Mouse (Mus musculus): ENCODE measurements around the gene Ccdc127.

Gene Ccdc127

DNA sequence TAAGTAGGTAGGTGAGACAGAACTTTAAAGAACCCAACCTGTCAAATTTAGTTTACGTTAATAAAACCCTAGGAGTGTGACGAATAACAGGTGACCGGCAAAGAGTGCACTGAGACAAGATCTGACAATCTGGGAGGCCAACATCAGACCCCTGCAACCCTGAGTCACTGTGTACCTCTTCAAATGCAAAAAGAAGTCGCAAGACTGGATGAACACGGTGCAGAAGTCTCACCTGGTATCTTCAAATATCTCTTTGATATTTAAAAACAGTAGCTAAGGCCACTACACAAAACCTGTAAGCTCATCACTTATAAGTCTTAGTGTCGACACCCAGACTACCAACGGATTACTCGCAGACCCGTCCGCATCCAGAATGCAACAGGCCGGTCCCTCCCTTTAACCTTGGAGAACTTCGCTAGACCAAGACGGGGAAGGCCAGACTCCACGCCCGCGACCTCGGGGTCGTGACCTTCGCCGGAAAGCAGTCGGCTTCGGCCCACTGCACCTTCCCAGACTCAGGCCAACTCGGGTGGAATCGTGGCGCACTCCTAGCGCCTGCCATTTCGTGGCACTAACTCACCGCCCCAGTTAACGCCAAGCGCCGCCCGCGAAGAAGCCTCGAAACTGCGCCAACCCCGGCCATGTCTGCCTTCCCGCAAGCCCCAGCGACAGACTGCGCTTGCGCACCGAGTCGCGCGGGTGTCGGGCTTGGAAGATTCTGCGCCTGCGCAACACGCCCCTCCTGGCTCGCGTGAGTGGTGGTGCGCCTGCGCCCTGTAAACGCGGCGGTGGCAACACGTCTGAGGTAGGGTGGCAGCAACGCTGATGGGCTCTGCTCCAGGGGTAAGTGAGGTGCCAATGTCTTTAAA, at the start of gene Ccdc127, which contains the start of gene Sdha:
Gene Ccdc127, plus strand, starts transcription at position 744 of the 869 bp plus-strand sequence.
Gene Sdha, minus strand, starts transcription at position 715 of the 869 bp plus-strand sequence.
- CTCF ChIA-PET: interaction anchor here in 2 of 4 experiments (0.6 to 1.9 kb wide), 3 partner anchors 9 to 18 kb away, joined by 4 to 9 read pairs (median 7); no protein-coding TSS in a partner anchor
- POLR2A ChIA-PET: interaction anchor here in 3 of 4 experiments (0.6 to 4.4 kb wide), 39 partner anchors 8 to 1629 kb away, joined by 3 to 32 read pairs (median 4); partner anchors contain the start of genes Ftl1-ps1 (in 3 of the 3), Pdcd6 (in 3 of the 3), Brd9 (in 2 of the 3) and Trip13 (in 2 of the 3)

DNA sequence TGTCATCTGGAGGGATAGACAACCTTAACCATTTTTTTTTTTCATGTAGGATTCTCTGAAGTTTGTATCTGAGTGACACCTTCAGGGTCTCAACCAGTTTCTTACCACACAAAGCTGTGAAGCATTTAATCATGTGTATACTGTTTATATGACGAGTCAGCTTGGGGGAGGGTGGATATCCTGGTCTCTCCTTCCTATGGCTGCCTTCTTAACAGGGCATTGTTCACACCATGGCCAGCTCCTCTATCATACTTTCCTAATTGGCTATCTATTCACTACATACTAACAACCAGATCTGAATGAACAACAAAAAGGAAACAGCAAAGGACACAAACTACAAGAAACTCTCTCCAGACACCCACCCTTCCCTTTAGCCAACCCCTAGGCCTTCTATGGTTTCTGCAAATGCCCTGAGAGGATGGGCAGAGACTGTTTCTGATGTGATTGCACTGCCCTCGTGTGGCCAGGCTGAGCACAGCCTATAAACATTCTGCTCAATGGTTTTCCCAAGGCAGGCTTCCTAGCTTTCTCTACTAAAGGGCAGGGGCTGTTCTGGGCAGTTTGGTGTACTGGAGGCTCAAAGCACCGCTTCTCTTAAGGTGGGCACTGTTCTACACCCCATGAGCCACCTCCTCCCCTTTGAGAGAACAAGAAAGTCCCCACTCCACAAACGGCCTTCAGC, 49.0 kb upstream of the Ccdc127 start:
- ChIA-PET CTCF (interaction anchor here (0.6 to 1.7 kb wide), 23 partner anchors 9 to 655 kb away, joined by 3 to 13 read pairs (median 5); partner anchors contain the start of genes Pdcd6 (in 4 of the 4), Ahrr (in 2 of the 4), Brd9 (in 1 of the 4) and Exoc3 (in 1 of the 4)), POLR2A (interaction anchor here in 2 of 4 experiments (0.6 to 1.7 kb wide), 5 partner anchors 15 to 584 kb away, joined by 3 to 8 read pairs (median 5); partner anchors contain the start of gene Pdcd6 (in 2 of the 2))

DNA sequence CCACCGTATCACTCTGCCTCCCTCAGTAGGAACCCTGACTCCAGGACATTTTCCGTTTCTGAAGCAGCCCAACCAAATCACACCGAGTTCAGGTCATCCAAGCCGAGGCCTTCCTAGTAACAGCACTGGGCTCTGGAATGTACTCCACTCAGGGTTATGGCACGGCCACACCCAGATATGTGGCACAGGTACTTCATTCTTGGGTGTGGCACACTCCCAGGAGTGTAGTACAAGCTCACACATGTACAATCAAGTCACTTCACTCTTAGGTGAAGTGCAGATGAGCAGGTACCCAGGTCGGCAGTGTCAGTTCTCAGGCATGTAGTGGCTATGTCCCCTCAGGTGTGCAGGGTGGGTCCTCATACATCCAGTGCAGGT, 48.5 kb upstream of the Ccdc127 start:
- POLR2A ChIA-PET: interaction anchor here in 2 of 4 experiments (0.7 to 1.7 kb wide), 3 partner anchors 15 to 584 kb away, joined by 3 to 8 read pairs (median 5); partner anchors contain the start of gene Pdcd6 (in 2 of the 2)
- CTCF ChIA-PET: interaction anchor here (0.6 to 1.7 kb wide), 21 partner anchors 10 to 655 kb away, joined by 3 to 13 read pairs (median 5); partner anchors contain the start of genes Pdcd6 (in 4 of the 4), Ahrr (in 2 of the 4), Brd9 (in 1 of the 4) and Exoc3 (in 1 of the 4)

GRCm38 (mm10) chr13:74302050-74303037, 47.8 kb upstream of the Ccdc127 start:
- POLR2A ChIA-PET: interaction anchor here in 3 of 4 experiments (0.7 to 1.7 kb wide), 6 partner anchors 9 to 585 kb away, joined by 3 to 8 read pairs (median 4); partner anchors contain the start of genes Pdcd6 (in 2 of the 3) and Cep72 (in 1 of the 3)

DNA sequence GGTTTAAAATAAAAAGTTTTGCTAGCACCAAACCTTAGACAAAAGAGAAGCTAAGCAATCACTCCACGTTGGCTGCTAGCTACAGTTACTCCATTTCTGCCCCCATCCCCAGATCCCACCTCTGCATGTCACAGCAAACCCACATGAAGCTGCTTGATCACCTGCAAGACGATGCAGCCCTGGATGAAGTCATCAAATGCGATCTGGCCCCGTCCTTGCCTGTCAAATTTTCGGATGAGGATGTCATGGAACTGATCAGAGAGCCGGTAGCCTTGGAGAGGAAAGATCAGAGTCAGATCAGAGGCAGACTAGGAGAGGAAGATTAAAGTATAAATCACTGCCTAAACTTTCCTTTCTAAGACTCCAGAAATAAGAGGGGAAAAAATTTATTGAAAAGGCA, 44.7 kb upstream of the Ccdc127 start:
- ChIA-PET POLR2A (interaction anchor here in 1 of 4 experiments (1.4 kb wide), 1 partner anchor 11 kb away, joined by 6 read pairs; no protein-coding TSS in a partner anchor), CTCF (interaction anchor here in 2 of 4 experiments (1.1 to 1.6 kb wide), 2 partner anchors 14 to 217 kb away, joined by 3 to 4 read pairs; partner anchors contain the start of gene Ahrr (in 1 of the 2))

More at GRCm38 (mm10) chr13:74302050-74303037, 47.8 kb upstream of the Ccdc127 start:
- CTCF ChIA-PET: interaction anchor here (0.6 to 1.7 kb wide), 23 partner anchors 8 to 889 kb away, joined by 3 to 13 read pairs (median 5); partner anchors contain the start of genes Pdcd6 (in 3 of the 4) and Ahrr (in 2 of the 4)

DNA sequence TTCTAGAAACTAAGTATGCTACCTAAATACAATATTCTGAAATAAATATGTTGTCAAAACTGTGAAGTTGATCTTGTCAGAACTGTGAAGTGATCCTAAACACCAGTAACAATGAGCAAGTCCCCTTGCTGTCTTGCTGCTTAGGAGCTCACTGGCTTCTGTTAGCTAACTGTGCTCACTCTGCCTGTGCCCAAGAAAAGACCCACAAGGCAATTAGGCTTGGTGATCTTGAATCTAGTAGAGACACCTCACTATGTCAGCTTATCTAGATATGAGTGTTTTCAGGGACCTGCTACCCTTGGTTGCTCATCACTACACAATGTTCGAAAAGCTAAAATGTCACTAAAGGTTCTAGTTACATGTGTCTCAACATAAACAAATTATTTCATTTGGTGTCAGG, 44.3 kb upstream of the Ccdc127 start:
- ChIA-PET CTCF (interaction anchor here in 2 of 4 experiments (1.1 to 1.6 kb wide), 2 partner anchors 14 to 217 kb away, joined by 3 to 4 read pairs; partner anchors contain the start of gene Ahrr (in 1 of the 2)), POLR2A (interaction anchor here in 1 of 4 experiments (1.4 kb wide), 1 partner anchor 10 kb away, joined by 6 read pairs; no protein-coding TSS in a partner anchor)

GRCm38 (mm10) chr13:74314616-74315015, 35.5 kb upstream of the Ccdc127 start:
- CTCF ChIA-PET: interaction anchor here in 1 of 4 experiments (0.6 kb wide), 1 partner anchor 220 kb away, joined by 4 read pairs; no protein-coding TSS in a partner anchor
- POLR2A ChIA-PET: no interaction called here

DNA sequence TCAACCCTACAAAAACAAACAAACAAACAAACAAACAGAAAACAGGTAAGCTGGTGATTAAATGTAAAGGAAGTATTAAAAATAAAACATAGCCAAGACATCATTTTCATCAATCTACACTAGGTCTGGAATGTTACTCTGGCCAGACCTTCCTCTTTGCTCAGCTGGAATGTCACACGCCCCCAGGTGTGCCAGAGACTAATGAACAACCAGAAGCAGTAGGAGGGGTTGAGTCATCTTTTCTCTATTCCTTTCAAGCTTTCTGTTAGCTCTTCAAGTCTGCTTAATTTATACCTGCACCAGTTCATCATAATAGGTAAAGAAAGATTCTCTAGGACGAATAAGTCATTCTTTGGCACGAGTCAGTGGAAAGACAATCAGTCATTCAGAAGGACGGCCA, 33.7 kb upstream of the Ccdc127 start:
- CTCF ChIA-PET: interaction anchor here in 3 of 4 experiments (0.6 to 2.4 kb wide), 11 partner anchors 13 to 814 kb away, joined by 3 to 13 read pairs (median 7); partner anchors contain the start of gene Ahrr (in 1 of the 3)

DNA sequence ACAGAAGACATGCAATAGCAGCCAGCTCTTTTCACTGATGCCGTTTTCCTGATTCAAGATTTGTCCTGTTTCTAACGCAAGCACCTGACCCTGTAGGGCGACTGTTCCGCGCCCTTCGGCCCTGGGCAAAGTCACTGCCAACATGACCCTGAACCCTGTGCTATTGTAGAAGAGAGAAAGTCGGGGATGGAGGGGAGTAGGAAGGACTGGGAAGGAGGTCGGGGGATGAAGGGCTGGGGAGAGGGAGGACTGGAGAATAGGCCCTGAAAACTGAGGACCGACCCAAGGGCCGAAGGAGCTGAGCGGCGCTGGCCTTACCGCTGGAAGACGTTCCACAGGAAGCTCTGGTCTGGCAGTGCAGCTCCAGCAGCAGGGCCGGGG, 33.3 kb upstream of the Ccdc127 start:
- POLR2A ChIA-PET: interaction anchor here (0.6 to 4.6 kb wide), 63 partner anchors 9 to 537 kb away, joined by 3 to 32 read pairs (median 5); partner anchors contain the start of genes Brd9 (in 3 of the 4), Exoc3 (in 3 of the 4), Tppp (in 3 of the 4) and Trip13 (in 3 of the 4)
- CTCF ChIA-PET: interaction anchor here in 3 of 4 experiments (0.6 to 2.4 kb wide), 11 partner anchors 14 to 814 kb away, joined by 4 to 13 read pairs (median 7); partner anchors contain the start of gene Ahrr (in 1 of the 3)

More for the DNA sequence above, 33.7 kb upstream of the Ccdc127 start:
- POLR2A ChIA-PET: interaction anchor here (0.6 to 4.6 kb wide), 45 partner anchors 9 to 537 kb away, joined by 3 to 32 read pairs (median 6); partner anchors contain the start of genes Brd9 (in 3 of the 4), Trip13 (in 3 of the 4), Zfp825 (in 3 of the 4) and Ahrr (in 2 of the 4)

DNA sequence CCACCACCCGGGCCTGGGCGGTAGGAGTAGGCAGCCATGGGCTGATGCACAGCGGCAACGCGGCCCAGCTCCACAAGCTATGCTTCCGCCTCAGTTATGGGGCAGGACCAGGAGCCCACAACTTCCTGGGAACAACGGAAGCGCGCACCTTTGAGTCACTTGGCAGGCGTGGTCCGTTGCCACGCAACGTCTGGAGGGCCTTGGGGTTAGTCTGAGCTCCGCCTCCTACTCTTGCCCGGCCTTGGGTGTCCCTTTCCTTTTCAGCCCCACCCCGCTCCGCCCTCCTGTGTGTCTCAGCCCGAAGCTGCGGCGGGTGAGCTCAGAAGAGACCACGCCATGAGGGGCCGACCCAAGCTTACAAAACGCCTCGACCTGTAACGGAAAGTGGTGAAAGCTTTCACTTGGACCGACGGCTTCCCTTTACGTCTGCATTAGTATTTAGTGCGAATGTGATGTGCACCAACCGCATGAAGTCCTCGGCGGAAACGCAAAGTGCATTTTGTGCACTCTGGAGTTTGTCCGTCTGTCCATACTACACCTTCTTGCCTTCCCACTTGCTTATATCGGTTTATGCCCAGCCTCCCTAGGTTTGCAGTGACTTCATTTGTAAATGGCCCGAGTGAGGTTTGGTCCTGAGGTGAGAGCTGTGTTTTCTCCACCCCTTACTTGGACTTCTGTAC, 32.8 kb upstream of the Ccdc127 start, which contains the start of gene Pdcd6:
Gene Pdcd6, minus strand, starts transcription at position 411 of the 680 bp plus-strand sequence.
- CTCF ChIA-PET: interaction anchor here (0.7 to 2.4 kb wide), 11 partner anchors 14 to 814 kb away, joined by 4 to 13 read pairs (median 7); partner anchors contain the start of gene Ahrr (in 1 of the 4)
- POLR2A ChIA-PET: interaction anchor here (0.6 to 4.6 kb wide), 65 partner anchors 9 to 549 kb away, joined by 3 to 32 read pairs (median 5); partner anchors contain the start of genes Brd9 (in 3 of the 4), Exoc3 (in 3 of the 4), Tppp (in 3 of the 4) and Trip13 (in 3 of the 4)

DNA sequence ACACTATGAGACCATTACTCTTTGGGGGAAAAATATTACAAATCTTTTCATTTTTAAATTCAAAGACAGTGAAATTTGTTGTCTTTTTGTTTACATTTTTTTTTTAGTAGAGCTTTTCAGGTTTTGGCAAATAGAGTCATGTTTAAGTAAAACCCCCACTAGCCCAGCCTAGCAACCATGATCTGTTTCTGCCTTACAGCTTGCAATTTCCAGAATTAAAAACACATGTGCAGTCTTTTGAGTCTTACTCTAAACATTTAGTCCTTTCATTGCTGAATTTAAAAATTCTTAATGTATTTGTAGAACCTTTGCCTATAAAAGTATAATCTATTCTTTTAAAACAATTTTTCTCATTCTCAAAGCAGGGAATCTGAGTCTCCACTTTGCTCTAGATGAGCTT, 20.8 kb upstream of the Ccdc127 start:
- ChIA-PET POLR2A (interaction anchor here in 1 of 4 experiments (1.9 to 2.9 kb wide), 2 partner anchors 10 to 12 kb away, joined by 4 to 22 read pairs; partner anchors contain the start of gene Pdcd6), CTCF (no interaction called here)

DNA sequence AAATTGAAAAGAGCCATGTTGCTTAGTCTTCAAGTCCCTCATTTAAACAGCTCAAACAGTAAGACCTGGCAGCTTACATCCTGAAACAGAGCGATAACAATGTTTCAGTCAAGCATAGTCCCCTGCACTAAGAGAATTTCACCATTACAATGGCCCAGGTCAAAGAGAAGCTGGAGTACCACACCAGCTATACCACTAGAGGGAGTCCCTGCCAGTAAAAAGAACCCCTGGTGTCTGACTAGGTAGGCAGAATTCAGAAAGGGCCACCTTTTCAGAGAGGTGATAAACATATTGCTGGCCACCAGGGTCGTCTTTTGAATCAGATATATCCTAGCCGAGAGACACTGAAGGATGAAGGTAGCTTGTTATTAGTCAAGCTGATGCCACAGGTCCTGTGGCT, 9.1 kb upstream of the Ccdc127 start:
- CTCF ChIA-PET: interaction anchor here (0.6 to 2.2 kb wide), 25 partner anchors 9 to 879 kb away, joined by 3 to 10 read pairs (median 3); partner anchors contain the start of genes Ccdc127 (in 2 of the 4), Pdcd6 (in 2 of the 4), Sdha (in 2 of the 4) and Ahrr (in 1 of the 4)
- POLR2A ChIA-PET: interaction anchor here (0.5 to 4.8 kb wide), 14 partner anchors 8 to 712 kb away, joined by 3 to 22 read pairs (median 4); partner anchors contain the start of genes Pdcd6 (in 3 of the 4), Ccdc127 (in 2 of the 4) and Sdha (in 2 of the 4)

- CTCF ChIA-PET: interaction anchor here in 2 of 4 experiments (0.6 to 1.9 kb wide), 3 partner anchors 9 to 17 kb away, joined by 4 to 9 read pairs (median 7); no protein-coding TSS in a partner anchor
- POLR2A ChIA-PET: interaction anchor here in 3 of 4 experiments (0.6 to 4.4 kb wide), 37 partner anchors 8 to 1629 kb away, joined by 3 to 32 read pairs (median 4); partner anchors contain the start of genes Ftl1-ps1 (in 2 of the 3), Pdcd6 (in 2 of the 3), Zfp825 (in 2 of the 3) and Brd9 (in 1 of the 3)
Observed at GRCm38 (mm10) chr13:74350435-74350906, 362 bp downstream of the Ccdc127 start.

- ChIA-PET CTCF (no interaction called here), POLR2A (interaction anchor here in 3 of 4 experiments (0.6 to 1.7 kb wide), 7 partner anchors 8 to 1987 kb away, joined by 3 to 6 read pairs (median 4); partner anchors contain the start of gene Pdcd6 (in 1 of the 3))
Observed at GRCm38 (mm10) chr13:74356491-74356890, 6.4 kb downstream of the Ccdc127 start.

Measured in embryonic stem cell, embryonic (primary cell).